Mouse (Mus musculus) urinary bladder, postnatal 25 days (tissue): ENCODE data around the gene Igf1r.

Experiments used
- DNase-seq: peaks from one replicate; pipeline ENCODE4 v3.0.0; 2022; ENCODE audit warnings: low spot score

The Igf1r gene

GRCm38 (mm10) chr7:68228491-68228890 lies 275.9 kb downstream of the Igf1r start:
- no peak for DNase-seq

- DNase-seq, result no peak
Measured at GRCm38 (mm10) chr7:68230831-68231230, 278.2 kb downstream of the Igf1r start.

- no peak for DNase-seq
Measured at GRCm38 (mm10) chr7:68232521-68232920, 279.9 kb downstream of the Igf1r start.

GRCm38 (mm10) chr7:68233619-68234223 lies 281.1 kb downstream of the Igf1r start:
- DNase-seq, result no peak

- no peak for DNase-seq
Measured at GRCm38 (mm10) chr7:68236817-68237216, 284.2 kb downstream of the Igf1r start.

- no peak for DNase-seq
Measured at GRCm38 (mm10) chr7:68239220-68239827, 286.7 kb downstream of the Igf1r start.

- DNase-seq, result no peak
Measured at GRCm38 (mm10) chr7:68241205-68241604, 288.6 kb downstream of the Igf1r start.

- DNase-seq, result no peak
Measured at GRCm38 (mm10) chr7:68245681-68246080, 293.1 kb downstream of the Igf1r start.

- no peak for DNase-seq
Measured at GRCm38 (mm10) chr7:68246249-68246648, 293.6 kb downstream of the Igf1r start.

GRCm38 (mm10) chr7:68250411-68250810 lies 297.8 kb downstream of the Igf1r start:
- DNase-seq, result no peak

GRCm38 (mm10) chr7:68250902-68251301 lies 298.3 kb downstream of the Igf1r start:
- no peak for DNase-seq

GRCm38 (mm10) chr7:68257767-68258166 lies 305.1 kb downstream of the Igf1r start:
- DNase-seq, result no peak

- DNase-seq, result no peak
Measured at GRCm38 (mm10) chr7:68258326-68259150, 305.9 kb downstream of the Igf1r start.

GRCm38 (mm10) chr7:68259523-68260081 lies 307.0 kb downstream of the Igf1r start:
- DNase-seq, result no peak

GRCm38 (mm10) chr7:68262612-68263200 lies 310.1 kb downstream of the Igf1r start:
- DNase-seq, result no peak

GRCm38 (mm10) chr7:68263346-68264027 lies 310.9 kb downstream of the Igf1r start:
- no peak for DNase-seq

- peak; percentile 11 for DNase-seq
Measured at GRCm38 (mm10) chr7:68264028-68264453, 311.4 kb downstream of the Igf1r start, which contains the start of gene Pgpep1l. Gene Pgpep1l (minus strand): TSS chr7:68264233.

- no peak for DNase-seq
Measured at GRCm38 (mm10) chr7:68264531-68264930, 311.9 kb downstream of the Igf1r start.

GRCm38 (mm10) chr7:68265391-68265790 lies 312.8 kb downstream of the Igf1r start:
- DNase-seq, result no peak

- no peak for DNase-seq
Measured at GRCm38 (mm10) chr7:68266691-68267090, 314.1 kb downstream of the Igf1r start.

- DNase-seq, result no peak
Measured at GRCm38 (mm10) chr7:68270551-68270950, 317.9 kb downstream of the Igf1r start.

GRCm38 (mm10) chr7:68271816-68272215 lies 319.2 kb downstream of the Igf1r start:
- DNase-seq, result no peak
